Mouse (Mus musculus) c-Kit-negative CD71-positive TER-119-positive erythroid progenitor cells, embryonic 14.5 days (primary cell): Measurements from ENCODE around the gene Olfr478.
"Not testable (repeated sequence)": the region's sequence is repeated elsewhere in the genome, so short reads cannot be mapped to it uniquely, and the experiment has no call there.

ENCODE experiments used
- DNase-seq: peaks from one replicate; pipeline ENCODE4 v3.0.0-alpha.2; 2013; ENCODE audit warnings: low read depth, low spot score

Olfr478 gene

GRCm38 (mm10) chr7:108033889-108034288 is at the start of gene Olfr478:
TSS of gene Olfr478 (minus strand) at chr7:108033989.
- no peak for DNase-seq

DNA sequence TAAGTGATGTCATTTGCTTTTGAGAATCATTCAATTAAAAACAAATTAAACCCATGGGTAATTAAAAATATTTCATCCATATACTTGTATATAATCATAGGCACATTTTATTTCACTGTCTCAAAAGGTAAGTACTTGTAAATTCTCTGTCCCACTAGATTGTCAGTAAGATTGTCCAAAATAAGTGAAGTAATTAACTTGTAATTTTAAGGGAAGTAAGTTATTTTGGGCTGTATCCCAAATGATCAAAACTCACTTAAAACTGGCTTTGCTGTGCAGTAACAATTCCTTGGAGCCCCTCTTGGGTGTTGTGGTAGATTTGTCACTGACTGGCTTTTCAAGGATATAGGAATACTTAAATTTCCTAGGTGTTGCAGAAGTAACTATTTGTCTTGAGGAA is 45.8 kb upstream of the Olfr478 start, which contains the start of gene Olfr481:
Gene Olfr481 (plus strand): TSS at position 301 of the 400 bp plus-strand sequence.
- no peak for DNase-seq

DNA sequence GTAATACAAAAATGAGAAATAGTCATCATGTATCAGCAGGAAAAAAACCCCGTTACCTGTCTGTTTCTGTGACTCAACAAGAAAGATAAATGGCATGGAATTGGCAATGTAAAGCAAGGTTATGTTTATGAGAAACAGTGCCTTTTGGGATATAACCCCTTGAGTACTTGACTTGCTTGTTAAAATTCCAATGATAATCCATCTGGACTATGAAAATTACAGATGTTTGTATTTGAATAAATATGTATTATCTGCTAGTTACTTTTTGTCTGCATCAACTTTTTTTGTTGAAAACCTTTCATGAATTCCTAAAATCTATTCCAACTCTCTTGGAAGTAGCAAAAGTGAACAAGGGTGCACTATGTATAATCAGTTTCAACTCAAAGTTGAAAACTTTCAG is 33.5 kb upstream of the Olfr478 start, which contains the start of gene Olfr480:
Gene Olfr480 (minus strand): TSS at position 101 of the 400 bp plus-strand sequence.
- no peak for DNase-seq

DNA sequence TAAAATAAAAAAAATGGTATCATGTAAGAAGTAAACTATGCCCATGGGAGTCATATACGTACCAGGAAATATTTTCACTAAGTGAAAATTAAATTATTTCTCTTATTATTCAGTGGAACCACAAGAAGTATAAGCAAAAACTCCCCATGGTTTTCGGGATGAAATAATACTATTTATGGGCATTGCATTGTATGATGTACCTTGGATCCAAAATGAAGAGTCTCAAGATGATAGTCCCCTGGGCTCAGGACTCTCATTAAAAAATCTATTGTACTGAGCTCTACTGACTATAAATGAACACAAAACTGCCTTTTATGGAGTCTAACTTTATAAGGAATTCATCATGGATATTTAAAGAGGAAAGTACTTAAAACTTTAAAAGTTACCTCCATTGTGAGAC is 16.6 kb upstream of the Olfr478 start, which contains the start of gene Olfr479:
Gene Olfr479 (plus strand): TSS at position 301 of the 400 bp plus-strand sequence.
- no peak for DNase-seq

DNA sequence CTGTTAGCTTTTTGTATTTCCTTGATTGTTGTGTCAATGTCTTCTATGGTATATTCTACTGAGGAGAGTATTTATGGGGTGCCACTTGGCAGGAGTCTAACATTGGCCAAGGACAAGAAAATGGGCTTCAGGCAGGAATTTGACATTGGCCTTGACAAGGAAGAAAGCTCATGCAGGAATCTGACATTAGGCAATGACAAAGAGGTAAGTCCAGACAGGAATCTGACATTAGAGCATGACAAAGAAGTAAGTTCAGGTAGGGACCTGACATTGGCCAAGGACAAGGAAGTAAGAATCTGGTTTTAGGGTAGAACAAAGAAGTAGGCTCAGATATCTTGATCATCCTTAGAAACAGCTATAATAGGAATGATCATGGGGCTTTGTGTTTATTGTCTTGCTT is 19.5 kb downstream of the Olfr478 start:
- not testable (repeated sequence) for DNase-seq

GRCm38 (mm10) chr7:107986393-107986792 is 47.4 kb downstream of the Olfr478 start, which contains the start of gene Olfr477:
TSS of gene Olfr477 (plus strand) at chr7:107986693.
- DNase-seq = no peak
